Mouse (Mus musculus): ENCODE results near the gene Ccz1. TPM values are rescaled to one million over a fixed set of nuclear protein-coding genes. Genes with fewer than 3 reads are reported as not detected.
A peak's percentile ranks its signal among the peaks of the same experiment; 100 is the strongest.

The Ccz1 gene
- total RNA-seq, 1 experiment from 2014 or later = 66.8 TPM

DNA sequence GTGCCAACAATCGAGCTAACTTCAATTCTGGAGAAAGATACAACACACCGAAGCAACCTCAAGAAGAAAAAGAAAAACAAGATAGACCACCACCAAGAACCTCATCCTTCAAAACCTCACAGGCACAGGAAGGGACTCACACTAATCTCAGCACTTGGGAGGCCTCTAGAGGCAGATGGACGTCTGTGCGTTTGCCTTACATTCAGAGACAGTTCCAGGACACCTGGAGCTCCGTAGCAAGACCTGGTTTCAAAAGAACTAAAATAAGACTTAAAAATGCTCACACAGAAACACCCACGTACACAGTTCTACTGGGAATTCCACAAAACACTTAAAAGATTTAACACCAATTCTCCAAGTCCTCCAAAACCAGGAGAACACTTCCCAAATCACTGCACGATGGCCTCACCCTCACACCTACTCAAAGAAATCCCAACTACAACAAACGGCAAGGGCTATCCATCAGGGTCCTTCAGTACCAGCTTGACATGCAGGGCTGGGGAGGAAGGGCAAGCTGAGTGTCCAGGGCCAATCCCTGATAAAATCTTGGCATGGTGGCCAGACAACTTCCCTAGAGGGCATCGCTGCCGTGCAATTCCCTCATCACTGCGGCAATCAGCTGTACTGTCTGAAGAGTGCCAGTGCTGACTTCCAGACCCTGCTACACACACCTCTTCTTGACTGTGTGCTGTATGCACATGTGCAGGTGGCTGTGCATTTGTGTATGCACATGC lies 19.9 kb downstream of the Ccz1 start:
- DNase-seq = no peak

DNA sequence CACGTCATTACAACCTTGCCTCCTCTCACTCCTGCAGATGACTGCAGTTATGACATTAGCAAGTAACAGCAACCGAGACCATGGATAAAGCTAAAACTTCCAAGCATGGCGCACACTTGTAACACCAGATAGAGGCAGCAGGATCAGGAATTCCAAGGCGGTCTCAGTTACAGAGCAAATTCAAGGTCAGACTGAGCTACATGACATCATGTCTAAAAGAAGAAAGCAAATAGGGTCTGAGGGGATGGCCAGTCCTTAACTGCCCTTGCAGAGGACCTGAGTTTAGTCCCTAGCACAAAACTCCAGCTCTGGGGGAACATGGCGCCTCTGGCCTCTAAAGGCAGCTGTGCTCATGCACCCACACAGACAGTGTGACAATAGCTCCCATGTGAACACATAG lies 20.8 kb downstream of the Ccz1 start:
- no peak for DNase-seq

DNA sequence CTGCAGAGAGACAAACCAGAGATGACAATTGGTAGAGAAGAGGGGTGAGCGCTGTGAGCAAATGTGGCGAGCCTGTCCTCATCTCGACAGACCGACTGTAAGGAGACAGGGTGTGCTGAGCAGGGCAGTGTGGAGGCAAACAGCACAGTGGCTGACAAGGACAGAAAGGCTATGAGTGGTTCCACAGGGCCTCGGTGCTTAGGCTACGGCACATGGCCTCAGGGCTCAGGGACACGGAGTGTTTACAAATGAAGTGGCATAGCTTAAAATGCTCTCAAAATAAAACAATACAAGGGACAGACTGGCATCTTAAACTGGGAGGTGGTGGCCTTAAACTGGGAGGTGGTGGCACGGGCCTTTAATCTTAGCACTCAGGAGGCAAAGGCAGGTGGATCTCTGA lies 21.4 kb downstream of the Ccz1 start:
- no peak for DNase-seq

DNA sequence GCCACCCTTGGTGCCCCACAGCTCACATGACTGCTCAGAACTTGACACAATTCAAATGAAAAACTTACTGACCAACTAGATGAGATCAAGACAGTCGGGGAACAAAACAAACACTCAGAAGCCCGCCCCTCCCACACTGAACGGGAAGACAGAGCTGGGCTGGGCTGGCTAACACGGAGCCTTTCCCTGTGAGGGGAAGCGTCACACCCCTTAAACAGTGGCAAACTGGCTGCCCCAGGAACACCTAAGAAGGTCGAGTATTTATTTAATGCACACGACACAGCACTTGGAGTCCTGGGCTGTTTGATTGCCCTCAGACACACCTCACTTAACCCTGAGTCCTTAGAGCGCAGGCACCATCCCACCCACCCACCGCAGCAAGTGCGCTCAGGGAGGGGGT lies 22.0 kb downstream of the Ccz1 start:
- DNase-seq = no peak

DNA sequence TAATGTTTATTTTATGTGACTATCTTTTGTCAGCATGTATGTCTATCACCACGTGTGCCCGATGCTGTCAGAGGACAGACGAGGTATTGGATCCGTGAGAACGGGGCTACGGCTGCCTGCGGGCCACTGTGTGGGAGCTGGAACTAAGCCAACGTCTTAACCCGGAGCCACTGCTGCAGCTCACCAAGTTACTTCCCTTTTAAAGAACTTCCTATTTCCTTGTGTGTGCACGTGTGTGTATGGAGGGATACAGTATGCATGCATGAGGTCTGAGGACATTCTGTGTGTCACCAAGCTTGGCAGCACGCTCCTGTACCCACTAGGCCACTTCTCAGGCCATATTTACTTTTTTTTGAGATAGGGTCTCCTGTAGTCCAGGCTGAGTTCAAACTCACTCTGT lies 24.6 kb downstream of the Ccz1 start:
- no peak for DNase-seq

DNA sequence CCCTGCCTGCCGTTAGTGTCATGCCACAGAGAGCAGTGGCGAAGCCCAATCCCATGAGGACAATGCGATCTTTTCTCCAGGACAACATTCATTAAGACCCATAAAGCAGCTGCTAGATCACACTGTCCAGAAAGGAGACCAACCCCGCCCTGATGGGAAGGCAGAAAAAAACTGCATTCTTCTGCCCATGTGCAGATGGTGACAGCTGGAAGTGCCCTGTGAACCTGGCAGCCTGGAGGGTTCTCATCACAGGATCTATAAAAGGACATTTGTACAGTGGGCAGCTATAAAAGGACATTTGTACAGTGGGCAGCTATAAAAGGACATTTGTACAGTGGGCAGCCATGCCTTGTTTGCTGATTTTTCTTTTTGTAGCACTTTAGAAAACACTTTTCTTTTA lies 25.6 kb downstream of the Ccz1 start:
- no peak for DNase-seq

DNA sequence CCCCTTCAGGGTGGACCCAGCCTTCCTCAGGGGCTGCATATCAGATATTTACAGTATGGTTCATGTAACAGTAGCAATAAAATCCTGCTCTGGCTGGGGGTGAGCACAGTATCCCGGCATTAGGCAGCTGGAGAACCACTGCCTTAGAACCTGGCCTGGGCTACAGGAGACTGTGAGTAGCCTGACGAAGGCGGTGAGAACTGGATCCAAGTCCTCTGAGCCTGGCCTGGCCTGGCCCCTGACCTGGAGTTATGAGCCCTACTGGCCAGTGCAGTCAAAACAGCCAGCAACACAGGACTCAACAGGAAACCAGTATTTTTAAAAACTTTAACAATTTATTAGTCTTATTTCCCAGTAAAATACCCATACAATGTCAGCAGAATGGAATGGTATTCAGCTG lies 27.1 kb downstream of the Ccz1 start:
- DNase-seq = no peak

DNA sequence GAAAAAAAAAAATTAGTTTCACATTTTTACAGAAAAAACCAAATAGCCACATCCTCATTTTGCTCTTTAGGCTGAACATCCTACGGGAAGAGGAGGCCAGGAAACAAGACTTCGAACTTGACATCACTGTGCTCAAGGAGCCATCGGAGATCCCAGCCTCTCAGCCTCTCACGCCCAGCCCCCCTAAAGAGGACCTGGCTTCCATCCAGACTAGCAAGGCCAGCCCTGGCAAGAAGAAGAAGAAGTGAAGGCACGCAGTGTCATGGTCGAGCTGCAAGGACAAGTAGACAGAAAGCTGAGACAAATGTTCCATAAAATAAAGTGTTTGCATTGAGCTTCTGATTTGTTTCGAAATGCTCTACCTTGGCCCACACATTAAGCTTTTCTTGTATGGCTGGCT lies 29.3 kb downstream of the Ccz1 start:
- DNase-seq = peak; percentile 65

DNA sequence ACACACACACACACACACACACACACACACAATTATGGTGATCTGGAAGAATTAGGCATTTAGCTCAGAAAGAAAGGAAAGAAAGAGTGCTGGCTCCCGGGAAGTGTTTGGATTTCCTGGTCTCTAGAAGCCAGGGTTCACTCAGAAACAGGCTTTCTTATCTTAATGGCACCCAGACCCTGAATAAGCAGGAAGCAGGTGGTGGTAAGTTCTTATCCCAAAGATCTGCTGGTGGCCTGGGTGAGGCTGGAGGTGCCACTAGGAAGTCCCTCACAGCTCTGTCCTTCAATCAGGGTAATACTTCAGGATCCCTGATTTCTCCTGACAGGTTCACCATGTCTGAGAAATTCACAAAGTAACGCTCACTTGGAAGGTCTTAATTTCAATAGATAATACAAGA lies 32.3 kb downstream of the Ccz1 start:
- DNase-seq = no peak

DNA sequence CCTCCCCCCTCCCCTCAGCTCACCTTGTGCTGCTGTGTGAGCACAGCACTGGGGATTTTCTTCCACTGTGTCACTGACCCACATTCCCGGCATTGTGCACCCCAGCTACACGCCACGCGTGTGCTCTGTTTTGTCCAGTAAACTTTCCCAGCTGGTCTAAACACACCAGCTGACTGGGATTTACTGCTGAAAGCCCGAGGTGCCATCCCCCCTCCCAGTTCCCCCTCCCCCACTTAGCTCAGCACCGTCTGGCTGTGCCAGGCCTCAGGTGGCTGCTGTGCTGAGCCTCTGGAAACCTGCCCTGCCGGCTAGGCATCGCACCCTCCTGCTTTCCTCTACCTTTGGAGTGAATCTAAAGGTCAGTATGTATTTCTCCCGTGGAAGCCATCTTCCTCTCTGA lies 33.8 kb downstream of the Ccz1 start:
- no peak for DNase-seq

DNA sequence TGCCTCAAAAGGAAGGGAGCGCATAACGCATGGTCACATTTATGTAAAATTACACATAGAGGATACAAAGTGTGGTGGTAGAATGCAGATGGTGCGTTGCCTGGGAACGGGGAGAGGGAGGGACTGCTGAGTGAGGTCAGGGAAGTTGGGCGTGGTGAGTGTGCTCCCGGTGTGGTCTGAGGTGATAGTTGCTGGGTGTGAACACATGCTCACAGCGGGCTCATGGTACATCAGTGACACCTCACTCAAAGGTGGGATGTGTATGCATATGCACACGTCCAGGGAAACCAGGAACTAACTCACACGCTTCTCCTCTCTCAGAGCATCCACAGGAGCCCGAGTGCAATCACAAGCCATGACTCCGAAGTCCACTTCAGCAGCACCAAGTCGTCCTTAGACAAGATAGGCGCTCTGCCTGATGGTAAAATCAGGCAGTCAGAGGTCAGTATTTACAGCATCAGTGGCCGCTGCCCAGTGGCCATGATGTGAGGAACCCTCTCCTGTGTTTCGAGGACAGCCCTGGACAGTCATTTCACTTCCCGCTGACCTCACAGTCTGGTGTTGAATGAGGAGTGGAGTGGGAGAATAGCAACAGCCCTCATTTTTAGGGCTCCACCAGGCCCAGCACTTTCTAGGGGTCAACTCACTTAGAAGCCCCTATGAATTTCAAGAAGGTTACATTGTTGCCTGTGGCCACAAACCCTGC lies 37.8 kb downstream of the Ccz1 start:
- no peak for DNase-seq

DNA sequence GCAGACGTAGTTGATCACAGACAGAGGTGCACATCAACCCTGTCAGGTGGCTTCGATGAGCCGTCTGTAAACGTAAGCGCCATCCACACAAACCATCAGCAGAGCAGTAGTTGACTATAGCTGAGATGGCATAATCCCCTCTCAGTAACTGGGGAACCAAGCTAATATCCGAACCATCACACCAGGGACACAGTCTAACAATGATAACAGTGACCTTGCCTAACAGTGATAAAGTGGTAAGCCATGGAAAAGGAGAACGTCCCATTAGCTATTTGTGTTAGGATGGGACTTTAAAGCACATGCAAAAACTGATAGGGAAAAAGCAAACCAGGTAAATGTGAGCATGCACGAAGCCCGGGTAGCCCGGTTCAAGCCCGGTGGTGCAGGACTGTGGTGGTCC lies 38.4 kb downstream of the Ccz1 start:
- no peak for DNase-seq

DNA sequence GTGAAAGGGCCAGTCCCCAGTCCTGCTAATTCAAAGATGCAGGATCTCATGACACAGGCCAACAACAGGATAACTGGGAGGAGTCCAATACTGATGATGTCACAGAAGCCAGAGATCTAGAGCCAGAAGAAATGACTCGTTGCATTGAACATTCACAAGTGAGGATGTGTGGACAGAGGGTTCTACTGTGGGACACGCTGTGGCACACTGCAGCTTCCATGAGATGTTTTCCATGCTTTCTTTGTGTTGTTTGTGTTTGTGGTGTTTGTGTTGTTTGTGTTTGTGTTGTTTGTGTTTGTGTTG lies 39.1 kb downstream of the Ccz1 start:
- no peak for DNase-seq

DNA sequence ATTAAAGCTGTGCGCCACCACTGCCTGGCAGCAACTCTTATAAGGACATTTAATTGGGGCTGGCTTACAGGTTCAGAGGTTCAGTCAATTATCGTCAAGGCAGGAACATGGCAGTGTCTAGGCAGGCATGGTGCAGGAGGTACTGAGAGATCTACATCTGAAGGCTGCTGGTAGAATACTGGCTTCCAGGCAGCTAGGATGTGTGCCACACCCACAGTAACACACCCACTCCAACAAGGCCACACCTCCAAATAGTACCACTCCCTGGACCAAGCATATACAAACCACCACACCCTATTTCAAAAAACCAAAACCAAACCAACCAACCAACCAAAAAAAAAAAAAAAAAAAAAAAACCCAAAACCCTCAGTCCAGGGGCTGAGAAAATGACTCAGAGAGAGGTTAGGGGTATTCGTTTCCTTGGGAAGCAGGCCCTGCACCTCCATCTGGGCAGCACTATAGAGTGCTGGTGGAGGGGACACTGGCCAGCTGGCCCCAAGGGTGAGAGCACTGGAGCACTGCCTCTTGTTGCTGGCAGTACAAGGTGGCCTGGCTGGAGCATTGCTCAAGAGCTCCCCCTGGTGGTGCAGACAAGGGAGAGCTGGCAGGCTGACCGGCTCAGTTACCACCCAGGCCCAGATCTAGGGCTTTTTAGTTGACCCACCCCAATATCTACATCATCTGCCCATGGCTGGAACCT lies 39.6 kb downstream of the Ccz1 start:
- DNase-seq = peak; percentile 71

DNA sequence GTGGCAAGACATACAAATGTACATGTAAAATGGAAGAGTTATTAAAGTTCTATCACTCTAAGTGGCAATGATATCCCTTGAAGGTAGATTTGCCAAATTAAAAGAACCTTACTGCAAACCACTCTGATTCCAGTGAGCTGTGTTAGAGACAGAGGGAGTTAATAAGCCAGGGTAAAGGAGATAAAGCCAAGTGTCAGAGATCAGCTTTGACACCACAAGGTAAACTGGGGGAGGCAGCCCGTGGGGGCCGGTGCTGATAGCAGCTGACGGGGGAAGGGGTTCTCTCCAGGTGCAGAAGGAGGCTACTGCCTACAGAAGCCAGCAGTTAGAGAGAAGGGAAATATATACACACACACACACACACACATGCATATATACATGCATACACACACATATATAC lies 42.0 kb downstream of the Ccz1 start:
- no peak for DNase-seq

DNA sequence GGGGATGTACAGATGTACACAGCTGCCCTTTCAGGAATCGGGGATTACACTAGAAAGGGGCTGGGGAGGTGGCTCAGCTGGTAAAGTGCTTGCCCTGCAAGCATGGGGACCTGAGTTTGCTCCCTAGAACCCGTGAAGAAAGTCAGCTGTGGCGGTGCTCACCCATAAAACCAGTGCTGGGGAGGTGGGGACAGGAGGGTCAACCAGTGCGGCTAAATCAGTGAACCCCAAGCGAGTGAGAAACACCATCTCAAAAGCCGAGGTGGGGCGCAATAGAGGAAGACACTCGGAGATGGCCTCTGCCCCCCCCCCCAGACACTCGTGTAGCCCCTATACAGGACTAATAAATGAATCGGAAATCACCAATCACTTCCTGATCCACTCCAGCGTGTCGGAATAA lies 48.0 kb downstream of the Ccz1 start:
- DNase-seq = no peak

DNA sequence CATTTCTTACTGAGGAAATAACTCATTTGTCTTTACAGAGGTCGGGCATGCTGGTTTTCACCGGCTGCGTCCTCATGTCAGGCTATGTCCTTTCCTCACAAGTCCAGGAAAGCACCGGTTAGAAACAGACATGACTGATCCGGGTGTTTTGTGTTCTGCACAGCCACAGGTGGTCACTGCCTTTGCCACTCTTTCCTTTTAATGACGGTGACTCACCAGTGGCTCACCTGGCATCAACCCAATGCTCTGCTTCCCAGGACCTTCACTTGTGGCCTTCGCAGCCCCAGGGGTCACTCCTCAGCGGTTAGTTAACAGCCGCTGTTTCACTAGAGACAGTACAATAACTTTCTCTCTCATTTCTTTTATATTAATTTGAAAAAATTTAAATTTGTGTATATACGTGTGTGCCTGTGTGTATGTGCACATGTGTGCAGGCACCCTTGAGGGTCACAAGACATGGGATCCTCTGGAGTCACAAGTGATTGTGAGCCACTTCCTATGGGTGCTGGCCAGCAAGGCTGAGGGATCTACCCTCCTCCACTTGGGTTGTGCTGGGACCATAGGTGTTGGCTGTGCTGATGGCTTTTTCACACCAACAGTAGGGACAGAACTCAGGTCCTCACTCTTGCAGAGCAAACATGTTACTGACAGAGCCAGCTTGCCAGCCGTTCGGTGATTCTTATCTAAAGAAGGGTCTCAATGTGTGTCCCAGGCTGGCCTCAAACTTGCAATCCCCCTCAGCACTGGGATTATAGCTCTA lies 48.9 kb downstream of the Ccz1 start:
- peak; percentile 75 for DNase-seq

DNA sequence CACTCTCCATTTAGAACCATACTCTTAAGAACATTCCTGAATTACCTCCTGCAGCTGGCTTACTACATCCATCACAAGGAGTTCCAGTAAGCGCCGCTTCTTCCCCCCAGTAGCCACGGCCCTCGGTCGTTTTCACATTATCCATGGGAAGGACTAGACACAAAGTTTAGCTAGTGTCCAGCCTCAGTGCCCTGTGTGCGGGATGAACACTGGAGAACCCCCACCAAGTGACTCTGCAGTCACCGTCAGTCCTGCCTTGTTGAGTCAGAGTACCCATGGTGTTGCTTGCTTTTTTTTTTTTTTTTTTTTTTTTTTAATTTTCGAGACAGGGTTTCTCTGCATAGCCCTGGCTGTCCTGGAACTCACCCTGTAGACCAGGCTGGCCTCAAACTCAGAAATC lies 53.5 kb downstream of the Ccz1 start:
- no peak for DNase-seq

DNA sequence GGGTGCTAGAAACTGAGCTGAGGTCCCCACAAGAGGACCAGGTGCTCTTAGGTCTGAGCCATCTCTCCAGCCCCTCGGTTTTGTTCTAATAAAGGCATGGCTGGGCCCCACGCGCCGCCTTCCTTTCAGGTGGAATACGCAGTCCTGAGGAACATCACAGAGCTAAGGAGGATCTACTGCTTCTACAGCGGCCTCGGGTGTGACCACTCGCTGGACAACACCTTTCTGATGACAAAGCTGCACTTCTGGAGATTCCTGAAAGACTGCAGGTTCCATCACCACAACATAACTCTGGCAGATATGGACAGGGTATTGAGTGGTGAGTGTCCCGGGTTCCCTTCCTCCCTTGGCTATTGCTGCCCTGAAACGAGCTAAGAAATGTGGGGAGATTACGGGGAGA lies 55.1 kb downstream of the Ccz1 start:
- no peak for DNase-seq

DNA sequence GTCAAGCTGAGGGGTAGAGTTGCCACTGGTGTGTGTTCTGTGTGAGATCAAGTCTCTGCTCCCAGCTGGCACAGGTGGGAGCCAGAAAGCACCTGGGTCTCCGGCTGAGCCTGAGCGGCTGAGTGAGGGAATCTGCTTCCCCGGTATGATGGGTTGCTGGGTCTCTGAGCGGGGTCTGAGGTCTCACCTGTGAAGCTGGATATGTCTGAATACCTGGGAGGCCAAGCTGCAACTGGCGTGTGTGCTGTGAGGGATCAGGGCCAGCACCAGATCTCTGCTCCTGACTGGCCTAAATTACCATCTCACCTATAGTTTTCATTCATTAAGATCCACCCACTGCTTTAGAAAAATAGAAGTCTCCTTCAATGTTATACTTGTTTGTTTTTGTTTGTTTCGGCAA lies 57.6 kb downstream of the Ccz1 start:
- no peak for DNase-seq

DNA sequence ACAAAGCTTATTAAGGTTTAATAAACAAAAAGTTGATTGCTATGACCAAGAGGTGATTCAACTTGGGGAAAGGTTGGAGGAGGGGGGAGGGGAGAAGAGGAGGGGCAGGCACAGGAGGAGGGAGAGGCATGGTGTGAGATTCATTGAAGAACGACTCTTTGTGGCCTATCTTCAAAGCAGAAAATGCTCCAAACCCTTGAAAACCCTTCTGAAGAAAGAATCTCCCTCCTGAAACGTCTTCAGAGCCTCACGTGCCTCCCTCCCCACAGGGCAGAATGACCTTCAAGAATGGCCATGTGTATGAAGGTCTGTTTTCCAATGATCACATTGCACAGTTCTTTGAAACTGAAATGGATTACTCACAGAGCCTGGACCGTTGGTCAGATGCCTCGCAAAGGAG lies 64.7 kb downstream of the Ccz1 start:
- no peak for DNase-seq

DNA sequence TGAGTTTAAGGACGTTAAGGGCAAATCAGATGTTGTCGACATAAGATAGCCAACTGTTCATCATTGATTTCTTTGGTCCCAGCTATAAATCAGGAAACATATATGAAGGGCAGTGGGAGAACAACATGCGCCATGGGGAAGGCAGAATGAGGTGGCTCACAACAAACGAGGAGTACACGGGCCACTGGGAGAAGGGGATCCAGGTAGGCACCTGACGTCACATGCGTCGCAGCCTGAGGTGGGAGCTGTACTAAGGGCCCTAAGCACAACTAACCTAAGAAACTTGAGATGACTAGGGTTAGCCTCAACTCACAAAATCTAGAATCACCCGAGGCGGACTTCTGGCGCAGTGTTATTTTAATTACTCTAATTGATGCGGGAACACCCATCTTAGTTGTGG lies 66.3 kb downstream of the Ccz1 start:
- no peak for DNase-seq

Data from adrenal gland, postnatal 25 days (tissue).